Mouse (Mus musculus) retina, postnatal 7 days (tissue): ENCODE data around the gene 4930433I11Rik.
"Not testable (repeated sequence)": the region's sequence is repeated elsewhere in the genome, so short reads cannot be mapped to it uniquely, and the experiment has no call there.

Experiments used
- DNase-seq: peaks from one replicate; pipeline ENCODE4 v3.0.0-alpha.2; 2012; ENCODE audit warnings: low read depth, low spot score

The 4930433I11Rik gene

GRCm38 (mm10) chr7:40987243-40987642 is at the start of gene 4930433I11Rik:
4930433I11Rik (plus strand) TSS chr7:40987543.
- DNase-seq: no peak

- DNase-seq: no peak
These were observed 48.0 kb upstream of the 4930433I11Rik start for GRCm38 (mm10) chr7:40939371-40939770.

GRCm38 (mm10) chr7:40942233-40942935 is 45.0 kb upstream of the 4930433I11Rik start:
- DNase-seq: peak; percentile 24

- not testable (repeated sequence) for DNase-seq
These were observed 45.1 kb downstream of the 4930433I11Rik start, which contains the start of gene Gm4884 for GRCm38 (mm10) chr7:41032419-41032818. Gm4884 (plus strand) TSS chr7:41032719.

GRCm38 (mm10) chr7:41044058-41044457 is 56.7 kb downstream of the 4930433I11Rik start:
- not testable (repeated sequence) for DNase-seq
